Mouse (Mus musculus): ENCODE measurements around the gene Sc5d.

Gene Sc5d

GRCm38 (mm10) chr9:42264145-42264544, at the start of gene Sc5d:
TSS of gene Sc5d (minus strand) at chr9:42264256.
- DNase-seq (ENCODE audit: low spot score), result peak; percentile 97

DNA sequence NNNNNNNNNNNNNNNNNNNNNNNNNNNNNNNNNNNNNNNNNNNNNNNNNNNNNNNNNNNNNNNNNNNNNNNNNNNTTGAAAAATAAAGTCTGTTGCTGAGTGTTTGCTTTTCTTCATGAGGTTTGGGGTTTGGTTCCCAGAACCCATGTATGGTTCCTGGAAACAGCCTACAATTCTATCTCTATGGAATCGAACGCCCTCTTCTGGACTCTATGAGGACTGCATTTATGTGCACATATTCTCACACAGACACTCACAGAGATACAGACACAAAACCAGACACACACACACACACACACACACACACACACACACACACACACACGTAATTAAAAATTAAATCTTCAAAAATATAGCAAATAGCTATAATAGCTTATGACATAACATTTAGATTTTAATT, 47.3 kb upstream of the Sc5d start:
- DNase-seq (ENCODE audit: low spot score), result peak; percentile 25

GRCm38 (mm10) chr9:42303894-42304293, 39.8 kb upstream of the Sc5d start:
- DNase-seq (ENCODE audit: low spot score), result no peak

DNA sequence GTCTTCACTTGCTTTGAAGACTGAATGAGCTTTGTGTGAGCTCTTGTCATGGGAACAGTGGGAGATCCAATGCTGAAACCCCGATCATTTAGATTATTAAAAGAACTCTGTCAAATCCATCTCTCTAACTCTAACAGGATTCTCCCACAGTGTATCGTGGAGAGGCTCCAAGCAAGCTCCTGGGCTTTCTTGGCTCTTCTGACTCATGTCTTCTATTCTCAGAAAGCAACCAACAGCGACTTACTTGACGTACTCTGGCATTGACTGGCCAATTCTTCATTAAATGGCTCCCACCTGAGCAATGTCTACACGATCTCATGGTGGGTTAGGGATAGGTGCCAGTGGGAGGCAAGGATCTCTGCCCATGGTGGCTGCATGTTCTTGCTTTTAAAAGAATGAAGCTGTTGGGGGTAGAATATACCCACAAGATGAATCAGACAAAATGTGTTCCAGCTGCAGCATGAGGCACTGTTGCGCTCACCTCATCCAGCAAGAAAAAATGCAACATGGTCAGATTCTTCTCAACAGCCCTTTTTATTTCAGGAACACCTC, 37.1 kb upstream of the Sc5d start:
- DNase-seq (ENCODE audit: low spot score), result no peak

- no peak for DNase-seq (ENCODE audit: low spot score)
Measured at GRCm38 (mm10) chr9:42296297-42296922, 32.4 kb upstream of the Sc5d start.

DNA sequence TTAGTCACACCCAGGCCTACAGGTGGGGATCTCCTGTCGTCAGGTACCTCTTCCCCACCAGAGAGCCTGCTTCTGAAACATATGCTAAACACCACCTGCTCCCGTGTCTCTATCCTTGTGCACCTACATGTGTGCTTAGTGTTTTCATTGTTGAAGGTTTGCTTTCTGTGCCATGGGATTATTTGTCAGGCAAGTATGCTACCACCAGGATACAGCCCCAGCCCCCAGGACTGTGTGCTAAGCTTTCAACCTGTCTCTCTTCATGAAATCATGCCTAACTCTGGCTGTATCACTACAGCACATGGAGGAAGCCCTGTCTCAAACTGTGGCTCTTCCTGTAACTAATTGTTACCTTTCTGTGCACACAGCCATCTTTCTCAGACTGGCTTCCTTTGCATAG, 30.1 kb upstream of the Sc5d start:
- DNase-seq (ENCODE audit: low spot score), result no peak

- DNase-seq (ENCODE audit: low spot score), result no peak
Measured at GRCm38 (mm10) chr9:42293596-42293995, 29.5 kb upstream of the Sc5d start.

DNA sequence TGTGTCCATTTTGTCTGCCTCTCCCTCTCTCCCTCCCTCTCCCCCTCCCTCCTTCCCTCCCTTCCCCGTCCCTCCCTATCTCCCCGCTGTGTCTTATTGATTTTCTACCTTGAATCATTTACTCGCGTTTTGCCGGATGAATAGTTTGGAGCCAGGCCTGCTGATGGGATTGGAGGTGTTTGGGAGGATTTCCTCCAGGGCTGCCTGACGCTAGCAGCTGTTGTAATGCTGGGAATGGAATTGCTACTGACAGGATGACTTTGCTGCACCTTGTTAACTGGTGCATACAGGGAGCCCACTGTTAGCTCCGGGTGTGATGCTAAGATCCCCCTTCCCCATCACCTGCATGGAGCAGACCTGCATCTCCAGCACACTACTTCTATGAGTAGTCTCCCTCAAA, 29.0 kb upstream of the Sc5d start:
- DNase-seq (ENCODE audit: low spot score), result no peak

GRCm38 (mm10) chr9:42279676-42280075, 15.6 kb upstream of the Sc5d start:
- no peak for DNase-seq (ENCODE audit: low spot score)

DNA sequence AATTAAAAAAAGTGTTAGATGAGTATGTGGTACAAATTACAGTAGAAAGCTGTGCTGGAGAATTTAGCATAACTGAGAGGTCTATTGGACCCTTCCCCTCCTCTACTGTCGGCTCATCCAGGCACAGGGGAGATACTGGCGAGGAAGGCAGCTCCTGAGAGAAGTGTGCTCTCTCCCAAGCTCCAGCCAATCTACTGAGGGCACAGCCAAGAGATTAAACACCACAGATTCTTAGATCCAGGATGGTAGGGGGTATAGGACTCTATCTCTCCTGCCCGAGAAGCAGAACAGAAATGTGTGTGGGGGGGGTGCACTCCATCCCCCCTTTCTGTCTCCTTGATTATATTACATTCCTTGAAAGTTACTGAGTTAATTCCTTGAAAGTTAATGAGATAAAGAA, 14.0 kb upstream of the Sc5d start:
- no peak for DNase-seq (ENCODE audit: low spot score)

- DNase-seq (ENCODE audit: low spot score), result no peak
Measured at GRCm38 (mm10) chr9:42277606-42278005, 13.6 kb upstream of the Sc5d start.

- DNase-seq (ENCODE audit: low spot score), result no peak
Measured at GRCm38 (mm10) chr9:42277162-42277561, 13.1 kb upstream of the Sc5d start.

- DNase-seq (ENCODE audit: low spot score), result no peak
Measured at GRCm38 (mm10) chr9:42275761-42276145, 11.7 kb upstream of the Sc5d start.

DNA sequence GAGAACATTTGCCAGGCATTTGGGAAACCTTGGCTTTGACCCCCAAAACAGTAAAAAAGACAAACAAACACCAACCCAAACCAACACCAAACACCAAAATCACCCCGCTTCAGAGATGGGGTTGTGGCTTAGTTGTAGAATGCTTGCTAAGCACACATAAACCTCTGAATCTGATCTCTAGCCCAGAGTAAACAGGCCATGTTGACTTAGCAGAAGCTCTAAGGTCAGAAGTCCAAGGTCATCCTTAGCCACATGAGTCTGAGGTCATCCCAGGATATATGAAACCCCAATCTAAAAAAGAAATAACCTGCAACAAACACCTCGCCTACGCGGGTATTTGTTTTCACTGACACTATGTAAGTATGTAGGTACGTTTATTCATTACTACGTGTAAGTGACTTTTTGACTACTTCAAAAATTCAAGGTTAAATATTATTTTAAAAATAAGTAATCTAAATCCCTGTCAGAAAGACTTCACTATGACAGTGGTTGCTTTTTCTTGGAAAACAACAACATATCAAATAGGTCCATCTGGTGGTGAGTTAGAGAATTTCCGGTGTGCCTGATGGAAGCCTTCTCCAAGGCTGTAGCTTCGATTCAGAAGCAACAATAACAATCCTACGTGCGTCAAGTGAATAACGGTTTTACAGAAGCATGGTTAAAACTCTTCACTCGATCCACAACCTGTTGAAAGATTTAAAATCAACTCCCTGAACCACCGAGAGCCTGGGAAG, 11.1 kb upstream of the Sc5d start:
- no peak for DNase-seq (ENCODE audit: low spot score)

- DNase-seq (ENCODE audit: low spot score), result no peak
Measured at GRCm38 (mm10) chr9:42273682-42274296, 9.7 kb upstream of the Sc5d start.

DNA sequence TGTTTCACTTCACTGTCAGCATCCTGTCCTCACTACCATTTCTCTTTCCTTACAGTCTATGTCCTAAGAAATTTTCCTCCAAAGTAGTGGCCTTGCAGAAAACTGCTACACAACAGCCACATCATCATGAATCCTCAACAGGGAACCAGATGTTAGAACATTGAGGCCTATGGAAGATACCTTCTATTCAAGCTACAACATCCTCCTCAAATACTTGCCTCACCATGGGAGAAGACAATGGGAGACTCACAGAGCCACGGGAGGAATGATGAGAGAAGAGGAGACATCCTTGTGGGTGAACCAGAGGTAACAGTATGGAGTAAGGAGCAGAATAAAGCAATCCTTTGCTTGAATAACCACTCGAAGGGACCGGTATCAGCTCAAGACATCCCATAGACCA, 9.1 kb upstream of the Sc5d start:
- DNase-seq (ENCODE audit: low spot score), result no peak

DNA sequence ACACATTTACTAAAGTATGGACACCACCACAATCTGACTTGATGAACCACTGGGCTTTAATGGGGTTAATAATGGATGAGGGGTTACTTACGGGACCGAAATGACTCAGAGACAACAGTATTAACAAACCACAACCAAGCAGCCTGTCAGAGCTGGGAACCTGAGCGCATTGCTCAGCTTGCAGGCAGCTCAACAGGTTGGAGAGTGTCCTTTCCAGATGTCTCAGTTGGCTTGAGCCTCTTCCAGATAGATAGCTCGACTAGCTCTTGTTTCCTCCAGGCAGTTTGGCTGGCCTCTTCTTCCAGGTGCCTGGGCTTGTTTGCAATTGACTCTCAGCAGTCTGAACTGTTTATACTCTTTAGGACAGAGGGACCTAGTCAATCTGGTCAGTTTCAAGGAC, 8.6 kb upstream of the Sc5d start:
- no peak for DNase-seq (ENCODE audit: low spot score)

GRCm38 (mm10) chr9:42271456-42271855, 7.4 kb upstream of the Sc5d start:
- DNase-seq (ENCODE audit: low spot score), result no peak

- no peak for DNase-seq (ENCODE audit: low spot score)
Measured at GRCm38 (mm10) chr9:42270617-42271016, 6.6 kb upstream of the Sc5d start.

- DNase-seq (ENCODE audit: low spot score), result no peak
Measured at GRCm38 (mm10) chr9:42270081-42270480, 6.0 kb upstream of the Sc5d start.

DNA sequence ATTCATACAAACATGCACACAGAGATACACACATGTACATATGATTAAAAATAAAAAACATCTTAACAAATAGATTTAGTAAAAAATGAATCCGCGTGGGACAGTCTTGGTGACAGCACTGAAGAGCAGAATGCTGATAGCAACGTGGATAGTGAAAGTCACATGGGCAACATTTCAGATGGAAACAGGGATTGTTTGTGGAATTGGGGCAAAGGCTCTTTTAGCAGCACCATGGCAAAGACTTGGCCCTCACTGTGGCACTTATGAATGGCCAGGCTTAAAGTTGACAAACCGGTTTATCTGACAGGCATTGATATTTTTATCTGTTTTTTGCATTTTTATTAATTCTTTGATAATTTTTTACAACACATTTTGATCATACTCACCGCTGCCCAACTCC, 4.3 kb upstream of the Sc5d start:
- DNase-seq (ENCODE audit: low spot score), result no peak

GRCm38 (mm10) chr9:42265309-42265708, 1.3 kb upstream of the Sc5d start:
- no peak for DNase-seq (ENCODE audit: low spot score)

DNA sequence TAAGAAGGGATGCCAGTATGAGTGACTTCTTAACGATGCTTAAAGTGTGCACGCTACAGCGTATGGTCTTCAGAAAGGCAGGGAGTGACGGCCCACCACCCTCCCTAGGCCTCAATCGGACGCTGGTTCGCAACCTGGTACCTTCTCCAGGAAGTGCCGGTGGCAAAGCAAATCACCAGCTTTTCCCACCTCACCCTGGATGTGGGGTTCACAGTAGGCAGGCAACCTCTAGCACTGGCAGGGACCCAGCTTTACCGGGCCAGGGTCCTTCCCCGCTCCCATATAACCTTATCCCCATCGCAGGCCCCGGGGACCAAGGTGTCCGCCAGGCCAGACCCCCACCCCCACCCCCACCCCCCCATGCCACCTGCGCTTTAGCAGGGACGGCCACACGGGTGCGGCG, 346 bp downstream of the Sc5d start:
- DNase-seq (ENCODE audit: low spot score), result peak; percentile 64
